Mouse (Mus musculus) gonadal fat pad, adult 2 months (tissue): ENCODE results near the gene Mylk2. TPM values are rescaled to one million over a fixed set of nuclear protein-coding genes. Genes with fewer than 3 reads are reported as not detected.
A peak's percentile ranks its signal among the peaks of the same experiment; 100 is the strongest.

Experiments used
- DNase-seq: peaks from one replicate; pipeline ENCODE4 v3.0.0-alpha.2; 2012; ENCODE audit warnings: low read depth
- polyA plus RNA-seq: library from polyadenylated mRNA; depleted of rRNA; stranded (reverse); fragments of >200 nt; gene quantifications from 2 replicates; pipeline ENCODE4 v1.2.3, GENCODE M21; 2012; rRNA removed

Mylk2 gene
- polyA plus RNA-seq, 1 experiment = 0.61 TPM

- no peak for DNase-seq
Measured at GRCm38 (mm10) chr2:152944013-152944412, 32.9 kb downstream of the Mylk2 start.

- no peak for DNase-seq
Measured at GRCm38 (mm10) chr2:152947098-152947497, 35.9 kb downstream of the Mylk2 start.

GRCm38 (mm10) chr2:152948438-152949020, 37.4 kb downstream of the Mylk2 start:
- DNase-seq = no peak

GRCm38 (mm10) chr2:152950358-152951064, 39.4 kb downstream of the Mylk2 start:
- DNase-seq = no peak

GRCm38 (mm10) chr2:152951065-152951849, 40.1 kb downstream of the Mylk2 start, which contains the start of gene Dusp15:
Gene Dusp15 (minus strand): TSS chr2:152951698.
- DNase-seq = no peak

GRCm38 (mm10) chr2:152951850-152952720, 40.9 kb downstream of the Mylk2 start:
- no peak for DNase-seq

GRCm38 (mm10) chr2:152958116-152958515, 47.0 kb downstream of the Mylk2 start:
- DNase-seq = no peak

GRCm38 (mm10) chr2:152962091-152962793, 51.1 kb downstream of the Mylk2 start, which contains the start of gene Ttll9:
Gene Ttll9 (plus strand): TSS chr2:152962485.
- DNase-seq = peak; percentile 6

GRCm38 (mm10) chr2:152965555-152965954, 54.4 kb downstream of the Mylk2 start:
- no peak for DNase-seq

Other genes with a start within 250 kb of the Mylk2 start
- gene H13, start 241.9 kb upstream of the Mylk2 start, polyA plus RNA-seq = 162 and 163 TPM in 2 replicates
- 7.6 and 9.0 TPM in 2 replicates for gene Mcts2, start 224.3 kb upstream of the Mylk2 start, polyA plus RNA-seq
- gene Id1, start 175.1 kb upstream of the Mylk2 start, polyA plus RNA-seq = 78.7 and 137 TPM in 2 replicates
- gene Cox4i2, start 157.2 kb upstream of the Mylk2 start, polyA plus RNA-seq = 3.8 and 6.0 TPM in 2 replicates
- 42.2 and 44.0 TPM in 2 replicates for gene Bcl2l1, start 79.6 kb upstream of the Mylk2 start, polyA plus RNA-seq
- 0.80 and 0.90 TPM in 2 replicates for gene Tpx2, start 63.4 kb upstream of the Mylk2 start, polyA plus RNA-seq
- gene Foxs1, start 21.9 kb downstream of the Mylk2 start, polyA plus RNA-seq = 13.4 and 15.6 TPM in 2 replicates
- gene Dusp15, start 40.3 kb downstream of the Mylk2 start, polyA plus RNA-seq = 17.7 and 18.0 TPM in 2 replicates
- 8.4 and 15.6 TPM in 2 replicates for gene Ttll9, start 51.1 kb downstream of the Mylk2 start, polyA plus RNA-seq
- gene Pdrg1, start 104.1 kb downstream of the Mylk2 start, polyA plus RNA-seq = 160 and 161 TPM in 2 replicates
- 5.4 and 8.2 TPM in 2 replicates for gene Xkr7, start 120.5 kb downstream of the Mylk2 start, polyA plus RNA-seq
- gene Ccm2l, start 154.6 kb downstream of the Mylk2 start, polyA plus RNA-seq = 28.2 and 31.0 TPM in 2 replicates
- gene Hck, start 197.1 kb downstream of the Mylk2 start, polyA plus RNA-seq = 4.3 and 4.4 TPM in 2 replicates
- gene Tm9sf4, start 250.0 kb downstream of the Mylk2 start, polyA plus RNA-seq = 55.5 and 67.1 TPM in 2 replicates